Mouse (Mus musculus): ENCODE measurements at regions not wholly inside any gene's neighbourhood (a gene's known extent, or its start where the extent isn't known, plus 50 kb on each side); places are given as distances from the start of the nearest gene placed in this dataset.

DNA sequence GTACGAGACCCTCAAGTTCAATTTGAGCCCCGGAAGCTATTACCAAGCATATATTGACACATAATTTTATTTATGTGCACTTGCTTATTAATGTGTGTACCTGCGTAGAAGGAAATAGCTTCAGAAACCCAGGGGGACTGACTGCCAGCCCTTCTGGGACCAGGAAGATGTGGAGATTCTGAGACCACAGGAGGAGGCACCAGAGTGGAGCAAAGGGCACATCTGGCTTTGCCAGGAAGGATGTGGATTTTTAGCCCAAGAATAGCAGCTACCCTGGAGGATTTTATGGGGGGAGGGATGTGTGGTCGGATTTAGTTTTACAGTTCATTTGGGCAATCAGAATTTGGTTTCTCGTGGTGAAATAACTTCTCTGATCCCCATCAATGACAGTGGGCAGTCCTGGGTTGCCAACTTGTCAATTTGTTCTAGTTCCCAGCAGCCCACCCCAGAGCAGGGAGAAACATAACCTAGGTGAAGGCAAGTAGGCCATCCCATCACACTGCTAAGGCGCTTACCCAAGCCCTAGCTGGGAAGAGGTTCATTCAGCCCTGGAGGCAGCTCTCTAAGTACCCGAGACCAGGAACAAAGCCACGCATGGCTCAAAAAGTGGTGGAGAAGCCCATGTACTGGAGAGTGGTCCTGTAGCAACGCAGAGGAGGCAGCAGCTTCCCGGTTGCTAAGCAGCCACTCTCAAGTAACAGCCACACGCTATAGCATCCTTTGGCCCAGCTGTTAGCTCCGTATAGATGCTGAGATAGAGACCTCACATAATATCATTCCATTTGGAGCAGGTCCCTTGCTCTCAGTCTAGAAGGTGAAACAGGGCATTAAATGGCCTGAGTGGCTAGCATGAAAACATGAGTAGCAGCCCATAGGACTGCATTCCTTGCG is 144.8 kb downstream of the Cxcl12 start:
- peak; percentile 51 for DNase-seq
- no peak for TF ChIP-seq CTCF (IDR thresholded peaks at IDR 0.05; ENCODE audit: low read depth)
- no peak overlapping the region for H3K4me3 ChIP-seq (ENCODE audit: low read depth, low read length)
- no peaks in the 10 kb centered on the region for H3K4me1 ChIP-seq (ENCODE audit: insufficient read depth)
- H3K27ac ChIP-seq (ENCODE audit: low read depth, low read length): no peak overlapping the region
- WGBS: 63% methylated on average over 13 of the region's 13 CpGs
- no peak overlapping the region for H3K4me2 ChIP-seq (ENCODE audit: low read depth)
- H3K9ac ChIP-seq: no peak overlapping the region
- H3K27me3 ChIP-seq (ENCODE audit: insufficient read depth, low read length): no peaks in the 10 kb centered on the region
- peak; percentile 88 for ATAC-seq
- H3K9me3 ChIP-seq (ENCODE audit: low read length): 0 out of 2 replicates have a peak, but pooled peaks cover 6% of the 10 kb centered on the region
- H3K36me3 ChIP-seq (ENCODE audit: insufficient read depth): no peaks in the 10 kb centered on the region

DNA sequence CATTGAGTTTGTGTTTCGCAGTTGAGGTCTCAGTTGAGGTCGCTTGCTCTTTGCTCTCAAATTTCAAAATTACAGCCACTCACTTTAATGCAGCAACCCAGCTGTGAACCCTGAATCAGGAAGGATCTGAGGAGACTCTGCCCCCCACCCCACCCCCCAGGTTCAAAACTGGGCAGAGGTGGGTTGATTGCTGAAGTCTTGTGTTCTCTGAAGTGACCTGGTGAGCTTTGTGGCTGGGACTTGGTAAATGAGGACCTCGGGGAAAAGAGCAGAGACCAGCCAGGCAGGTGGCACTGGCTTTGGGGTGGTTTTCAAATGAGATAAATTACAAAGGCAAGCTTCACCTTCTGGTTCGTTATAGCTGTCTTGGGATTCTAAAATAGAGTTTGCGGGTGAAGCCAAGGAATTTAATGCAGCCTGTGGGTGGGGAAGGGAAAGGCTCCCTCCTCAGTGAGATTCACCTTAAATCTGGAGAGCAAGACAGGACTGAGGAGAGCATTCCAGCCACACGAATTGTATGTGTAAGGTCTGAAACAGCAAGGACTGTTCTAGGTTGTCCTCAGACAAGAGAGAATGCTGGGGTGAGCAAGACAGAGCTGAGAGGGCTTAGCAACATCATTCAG is 145.7 kb downstream of the Cxcl12 start:
- Histone ChIP-seq H3K27me3 (ENCODE audit: insufficient read depth, low read length) (no peaks in the 10 kb centered on the region), H3K36me3 (ENCODE audit: insufficient read depth) (no peaks in the 10 kb centered on the region)

DNA sequence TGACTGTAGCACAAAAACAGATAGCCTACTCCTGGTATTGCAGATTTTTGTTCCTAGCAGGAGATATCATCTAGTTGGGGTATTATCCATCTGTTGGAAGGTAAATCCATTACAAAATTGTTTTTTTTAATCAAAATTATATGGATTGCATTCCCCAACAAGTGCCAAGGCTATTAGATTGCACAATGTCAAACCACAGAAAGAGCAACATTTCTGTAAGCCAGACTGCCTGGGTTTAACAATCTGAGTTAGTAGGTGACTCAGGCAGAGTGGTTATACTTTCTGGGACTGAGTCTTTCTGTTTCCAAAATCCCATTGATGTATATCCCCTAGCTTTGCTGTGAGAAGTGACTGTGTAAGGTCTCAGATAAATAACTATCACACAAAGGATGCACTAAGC is 155.0 kb downstream of the Cxcl12 start:
- DNase-seq (no peak), ATAC-seq (no peak)
- Histone ChIP-seq H3K4me1 (ENCODE audit: insufficient read depth) (no peaks in the 10 kb centered on the region), H3K27ac (ENCODE audit: low read depth, low read length) (no peak overlapping the region), H3K27me3 (ENCODE audit: insufficient read depth, low read length) (no peaks in the 10 kb centered on the region), H3K36me3 (ENCODE audit: insufficient read depth) (no peaks in the 10 kb centered on the region), H3K9ac (no peak overlapping the region), H3K4me2 (ENCODE audit: low read depth) (no peak overlapping the region), H3K4me3 (ENCODE audit: low read depth, low read length) (no peak overlapping the region), H3K9me3 (ENCODE audit: low read length) (no peaks in the 10 kb centered on the region)
- no peak for TF ChIP-seq CTCF (IDR thresholded peaks at IDR 0.05; ENCODE audit: low read depth)

More for the DNA sequence above, 145.7 kb downstream of the Cxcl12 start:
- Histone ChIP-seq H3K9me3 (ENCODE audit: low read length) (0 out of 2 replicates have a peak, but pooled peaks cover 6% of the 10 kb centered on the region), H3K9ac (no peak overlapping the region), H3K4me2 (ENCODE audit: low read depth) (no peak overlapping the region), H3K4me3 (ENCODE audit: low read depth, low read length) (no peak overlapping the region), H3K4me1 (ENCODE audit: insufficient read depth) (no peaks in the 10 kb centered on the region), H3K27ac (ENCODE audit: low read depth, low read length) (no peak overlapping the region)
- no peak for TF ChIP-seq CTCF (IDR thresholded peaks at IDR 0.05; ENCODE audit: low read depth)
- no peak for ATAC-seq
- WGBS: 39% methylated on average over 6 of the region's 6 CpGs
- no peak for DNase-seq

DNA sequence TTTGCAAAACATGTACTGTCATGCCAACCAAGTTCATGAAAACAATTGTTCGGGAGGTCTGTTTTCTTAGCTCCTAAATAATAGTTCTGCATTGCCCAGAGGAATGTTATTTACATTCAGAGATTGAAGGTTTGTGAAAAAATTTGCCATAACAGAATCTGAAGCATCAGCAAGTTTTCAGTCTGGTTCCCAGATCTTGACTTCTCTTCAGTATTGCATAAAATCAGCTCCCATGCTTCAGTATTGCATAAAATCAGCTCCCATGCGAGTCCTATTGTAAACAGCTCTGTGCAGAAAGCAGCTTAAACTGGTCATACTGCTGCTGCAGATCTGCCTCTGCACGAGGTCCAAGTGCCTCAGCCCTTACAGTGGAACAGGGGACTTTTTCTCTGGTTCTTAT is 155.5 kb downstream of the Cxcl12 start:
- Histone ChIP-seq H3K4me1 (ENCODE audit: insufficient read depth) (no peaks in the 10 kb centered on the region), H3K27ac (ENCODE audit: low read depth, low read length) (no peak overlapping the region), H3K9me3 (ENCODE audit: low read length) (no peaks in the 10 kb centered on the region), H3K9ac (no peak overlapping the region), H3K27me3 (ENCODE audit: insufficient read depth, low read length) (no peaks in the 10 kb centered on the region), H3K4me3 (ENCODE audit: low read depth, low read length) (no peak overlapping the region), H3K4me2 (ENCODE audit: low read depth) (no peak overlapping the region), H3K36me3 (ENCODE audit: insufficient read depth) (no peaks in the 10 kb centered on the region)
- DNase-seq (no peak), ATAC-seq (no peak)
- no peak for TF ChIP-seq CTCF (IDR thresholded peaks at IDR 0.05; ENCODE audit: low read depth)
- WGBS: 64% methylated on average over 3 of the region's 3 CpGs

DNA sequence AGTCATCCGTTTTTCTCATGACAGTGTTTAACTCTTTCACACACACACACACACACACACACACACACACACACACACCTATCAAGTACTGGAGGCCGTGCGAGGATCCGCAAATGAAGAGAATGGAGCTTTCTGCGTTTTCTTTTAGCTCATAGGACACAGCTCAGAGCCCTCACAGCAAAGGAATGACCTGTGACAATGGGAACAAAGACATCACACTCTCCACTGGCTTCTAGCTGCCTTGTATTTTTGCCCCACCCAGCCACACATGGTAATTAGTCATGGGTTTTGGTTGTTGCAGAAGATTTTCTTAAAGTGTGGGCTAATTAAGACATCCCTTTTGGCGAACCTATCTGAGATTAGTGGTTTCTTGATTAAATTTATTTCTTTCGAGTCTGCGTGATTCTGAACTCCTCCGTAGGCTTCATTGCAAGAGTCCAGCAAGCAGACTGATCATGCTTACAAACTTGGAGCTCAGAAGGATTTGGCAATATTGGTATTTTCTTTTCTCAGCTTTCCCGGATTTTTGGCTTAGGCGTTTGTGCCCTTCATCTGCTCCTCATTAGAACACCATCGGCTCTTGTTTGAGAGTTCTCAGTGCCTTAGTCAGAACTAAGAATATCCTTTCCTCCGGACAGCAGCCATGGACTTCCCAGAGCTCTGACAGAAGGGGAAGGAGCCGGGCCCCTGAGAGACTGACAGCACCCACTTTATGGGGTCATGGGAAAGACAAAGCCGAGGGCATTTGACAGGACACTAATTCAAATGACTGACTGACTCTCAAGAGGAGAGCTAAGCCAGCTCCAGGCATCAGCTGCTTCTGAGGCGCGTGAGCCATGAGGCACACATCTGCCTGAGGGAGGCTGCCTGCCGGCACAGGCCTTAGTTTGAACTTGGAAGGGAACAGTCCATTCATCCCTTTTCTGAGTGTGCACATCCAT is 158.8 kb downstream of the Cxcl12 start:
- H3K4me1 ChIP-seq (ENCODE audit: insufficient read depth): no peaks in the 10 kb centered on the region
- TF ChIP-seq CTCF (IDR thresholded peaks at IDR 0.05; ENCODE audit: low read depth): no peak
- no peak overlapping the region for H3K9ac ChIP-seq
- H3K36me3 ChIP-seq (ENCODE audit: insufficient read depth): no peaks in the 10 kb centered on the region
- no peak overlapping the region for H3K27ac ChIP-seq (ENCODE audit: low read depth, low read length)
- DNase-seq (no peak), ATAC-seq (no peak)
- no peaks in the 10 kb centered on the region for H3K9me3 ChIP-seq (ENCODE audit: low read length)
- 32% methylated on average over 18 of the region's 18 CpGs for WGBS
- no peaks in the 10 kb centered on the region for H3K27me3 ChIP-seq (ENCODE audit: insufficient read depth, low read length)
- H3K4me2 ChIP-seq (ENCODE audit: low read depth): no peak overlapping the region
- no peak overlapping the region for H3K4me3 ChIP-seq (ENCODE audit: low read depth, low read length)

DNA sequence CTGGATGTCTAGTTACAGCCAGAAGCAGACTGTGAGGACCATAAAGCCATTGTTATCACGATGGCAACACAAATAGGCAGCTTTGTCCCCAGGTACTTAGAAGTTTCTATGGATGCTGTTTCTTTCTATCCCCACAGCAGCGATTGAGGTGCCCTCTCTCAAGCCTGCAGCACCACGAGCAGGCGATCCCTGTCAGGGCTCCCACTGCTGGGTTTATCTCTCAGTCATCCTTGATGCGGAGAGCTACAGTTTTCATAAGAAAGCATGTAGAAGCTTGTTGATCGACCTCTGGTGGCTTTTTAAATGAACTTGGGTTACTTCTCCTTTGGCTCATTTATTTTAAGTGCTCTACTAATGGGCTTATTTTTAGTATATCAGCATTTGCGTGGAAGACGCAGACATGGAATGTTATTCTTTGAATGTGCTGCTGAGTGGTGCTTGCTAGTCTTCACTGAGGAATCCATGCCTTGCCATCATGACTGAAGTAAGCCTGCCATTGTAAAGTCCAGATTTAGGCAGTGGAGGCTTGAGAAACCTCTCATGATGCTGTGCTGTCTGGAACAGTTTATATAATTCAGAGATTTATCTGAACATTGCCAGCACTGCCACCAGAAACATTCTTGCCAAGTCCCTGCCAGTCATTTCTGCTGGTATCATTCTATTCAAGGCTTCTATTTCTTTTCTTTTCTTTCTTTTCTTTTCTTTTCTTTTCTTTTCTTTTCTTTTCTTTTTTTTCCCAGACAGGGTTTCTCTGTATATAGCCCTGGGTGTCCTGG is 161.0 kb downstream of the Cxcl12 start:
- Histone ChIP-seq H3K27ac (ENCODE audit: low read depth, low read length) (no peak overlapping the region), H3K36me3 (ENCODE audit: insufficient read depth) (no peaks in the 10 kb centered on the region), H3K4me2 (ENCODE audit: low read depth) (no peak overlapping the region), H3K27me3 (ENCODE audit: insufficient read depth, low read length) (no peaks in the 10 kb centered on the region), H3K9ac (no peak overlapping the region), H3K4me1 (ENCODE audit: insufficient read depth) (no peaks in the 10 kb centered on the region), H3K4me3 (ENCODE audit: low read depth, low read length) (no peak overlapping the region), H3K9me3 (ENCODE audit: low read length) (no peaks in the 10 kb centered on the region)
- no peak; the same call in 1 of the 2 replicates for ATAC-seq
- DNase-seq: peak; percentile 29
- WGBS: 69% methylated on average over 8 of the region's 8 CpGs
- peak; percentile 31 for TF ChIP-seq CTCF (IDR thresholded peaks at IDR 0.05; ENCODE audit: low read depth)

All from forebrain, postnatal 0 days (tissue).